Mouse (Mus musculus) natural killer cell, adult 2 months (primary cell): ENCODE measurements around the gene Hes7.

Experiments used
- DNase-seq, 2 experiments: peaks; one replicate each; pipeline ENCODE4 v3.0.0; 2022; ENCODE audit warnings: low spot score in 2 of 2

The Hes7 gene

DNA sequence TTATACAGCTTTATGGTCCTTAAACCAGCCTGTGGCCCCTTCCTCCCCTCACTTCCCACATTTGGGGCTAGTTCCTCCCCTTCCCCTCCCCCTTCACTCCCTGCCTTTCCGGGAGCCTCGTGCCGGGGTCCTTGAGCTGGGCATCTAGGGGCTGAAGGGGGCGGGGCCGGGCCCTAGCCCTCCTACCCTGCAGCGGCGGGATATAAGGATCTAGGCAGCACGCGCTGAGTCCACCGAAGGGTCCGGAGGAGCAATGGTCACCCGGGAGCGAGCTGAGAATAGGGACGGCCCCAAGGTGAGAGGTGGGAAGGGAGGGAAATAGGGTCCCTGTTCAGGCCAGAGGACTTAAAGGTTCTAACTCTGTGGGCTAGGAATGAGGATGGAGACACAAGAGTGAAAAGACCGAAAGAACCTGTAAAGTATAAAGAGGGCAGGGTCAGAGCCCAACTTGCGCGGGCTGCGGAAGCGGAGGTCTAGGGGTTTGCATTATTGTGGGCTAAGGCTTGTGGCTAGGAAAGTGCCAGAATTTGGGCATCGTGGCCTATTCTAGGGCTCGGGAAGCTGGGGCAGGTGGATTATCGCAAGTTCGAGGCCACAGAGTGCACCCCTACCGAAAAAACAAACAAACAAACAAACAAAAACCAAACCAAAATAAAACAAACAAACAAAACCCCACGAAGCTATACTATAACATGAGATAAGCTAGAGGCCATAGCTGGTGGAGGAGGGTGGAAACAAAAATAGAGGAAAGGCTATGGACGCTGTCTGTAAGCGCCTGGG lies at the start of gene Hes7:
Gene Hes7 (plus strand): TSS at position 184 of the 780 bp plus-strand sequence.
- no peak for DNase-seq

DNA sequence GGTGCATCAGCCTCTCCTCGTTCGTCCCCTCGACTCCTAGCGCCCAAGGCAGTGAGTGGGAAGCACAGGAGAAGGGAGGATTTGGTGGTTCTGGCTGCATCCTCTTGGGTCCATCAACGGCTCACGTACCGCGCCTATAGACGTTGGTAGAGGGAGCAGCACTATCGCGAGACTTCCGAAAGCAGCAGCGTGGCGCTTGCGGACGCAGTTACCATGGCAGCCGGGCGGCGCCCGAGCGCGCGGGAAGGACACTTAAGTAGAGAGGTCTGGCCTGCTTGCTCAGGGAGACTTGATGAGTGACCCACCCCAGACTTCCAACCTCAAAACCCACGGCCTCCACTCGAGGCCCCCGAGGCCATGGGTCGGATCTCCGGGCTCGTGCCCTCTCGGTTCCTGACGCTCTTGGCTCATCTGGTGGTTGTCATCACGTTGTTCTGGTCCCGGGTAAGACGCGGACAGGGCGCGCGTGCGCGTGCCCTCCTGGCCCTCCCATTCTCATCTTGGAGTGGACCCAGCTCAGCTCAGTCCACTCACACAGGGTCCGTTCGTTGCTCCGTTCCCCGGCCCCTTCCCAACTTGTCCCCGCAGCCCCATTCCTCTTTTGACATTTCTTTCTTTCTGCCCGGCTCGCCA lies 49.5 kb upstream of the Hes7 start, which contains the start of gene Tmem107:
Gene Tmem107 (plus strand): TSS at position 217 of the 633 bp plus-strand sequence.
- peak; percentile 87 to 90 for DNase-seq

DNA sequence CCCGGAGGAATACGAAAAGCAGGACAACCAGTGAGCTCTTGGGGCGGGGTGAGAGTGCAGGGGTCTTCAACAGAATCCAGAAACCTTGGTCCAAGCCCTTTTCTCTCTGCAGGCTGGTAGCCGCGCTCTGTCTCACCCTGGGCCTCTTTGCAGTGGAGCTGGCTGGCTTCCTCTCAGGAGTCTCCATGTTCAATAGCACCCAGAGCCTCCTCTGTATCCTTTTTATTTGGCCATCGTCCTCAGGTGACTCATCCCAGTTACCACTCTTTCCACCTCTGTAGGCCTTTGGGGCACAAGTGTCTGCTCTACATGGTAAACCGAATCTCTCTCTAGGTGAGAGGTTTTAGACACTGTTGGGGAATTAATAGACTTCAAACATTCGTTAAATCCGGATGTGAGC lies 48.9 kb upstream of the Hes7 start:
- no peak for DNase-seq

DNA sequence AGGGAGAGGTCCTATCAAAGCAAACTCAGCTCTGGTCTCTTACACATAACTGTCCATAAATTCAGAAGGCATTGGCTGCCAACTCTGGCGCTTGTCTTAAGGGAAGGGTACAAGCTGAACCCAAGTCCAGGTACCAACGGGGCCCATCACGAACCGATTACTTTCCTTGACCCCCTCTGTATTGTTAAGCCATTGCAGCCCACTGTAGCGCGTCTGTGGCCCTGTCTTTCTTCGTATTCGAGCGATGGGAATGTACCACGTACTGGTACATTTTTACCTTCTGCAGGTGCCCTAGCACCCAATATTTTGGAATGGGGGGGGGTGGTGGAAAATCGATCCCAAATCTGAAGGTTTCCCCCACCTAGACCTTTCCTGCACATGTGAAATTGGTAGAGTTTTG lies 48.0 kb upstream of the Hes7 start:
- no peak for DNase-seq

DNA sequence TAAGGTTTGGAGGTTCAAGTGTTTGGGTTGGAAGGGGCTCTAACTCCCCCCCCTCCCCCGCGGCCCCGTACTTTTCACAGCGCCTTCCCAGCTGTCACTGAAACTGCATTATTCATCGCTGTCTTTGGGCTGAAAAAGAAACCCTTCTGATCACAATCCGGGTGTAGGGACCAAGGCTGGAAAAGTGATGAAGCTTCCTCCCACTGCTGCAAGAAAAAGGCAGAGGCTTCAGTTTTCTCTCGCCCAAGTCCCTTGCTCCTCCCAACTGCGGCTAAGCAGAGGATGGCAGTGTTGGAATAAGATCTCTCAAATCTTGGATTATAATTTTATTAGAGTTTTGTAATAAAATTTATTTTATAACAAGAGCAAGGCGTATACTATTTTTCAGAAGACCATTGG lies 47.5 kb upstream of the Hes7 start:
- no peak for DNase-seq

DNA sequence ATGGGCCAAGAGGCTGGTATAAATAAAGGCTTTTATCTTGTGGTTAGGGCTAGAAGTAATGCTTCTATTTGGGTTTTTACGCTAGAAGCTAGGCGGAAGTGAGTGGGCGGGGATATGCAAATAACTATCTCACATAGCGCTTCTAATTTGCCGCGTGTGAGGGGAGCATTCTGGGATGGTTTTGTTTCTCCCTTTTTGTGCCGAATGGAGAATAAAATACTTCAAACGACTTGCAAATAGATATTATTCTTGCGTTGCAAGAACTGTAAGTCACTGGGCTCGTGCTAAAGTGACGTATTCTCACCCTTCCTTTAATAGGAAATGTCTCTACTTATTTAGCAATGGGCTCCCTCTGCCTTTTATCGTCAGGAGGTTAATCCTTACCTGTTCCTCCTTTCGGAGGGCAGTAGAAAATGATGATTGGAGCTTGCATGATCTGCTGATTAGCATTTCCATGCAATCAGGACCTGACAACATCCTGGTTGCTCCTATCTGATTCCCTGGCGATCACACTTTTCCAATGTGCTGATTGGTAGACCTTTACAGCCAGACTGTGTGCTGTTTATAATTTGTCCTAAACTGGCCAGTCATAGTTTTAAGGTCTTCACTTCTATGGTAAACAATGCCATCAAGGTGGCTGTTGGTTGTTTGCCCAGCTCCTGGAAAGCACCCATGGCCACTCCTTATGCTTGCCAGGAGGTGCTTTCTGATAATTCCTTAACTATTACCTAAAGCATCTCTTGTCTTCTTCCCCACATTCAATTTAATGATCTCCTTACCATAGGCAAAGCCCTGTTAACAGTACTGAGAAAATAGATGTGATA lies 46.9 kb upstream of the Hes7 start:
- DNase-seq, result peak; percentile 91 to 93

DNA sequence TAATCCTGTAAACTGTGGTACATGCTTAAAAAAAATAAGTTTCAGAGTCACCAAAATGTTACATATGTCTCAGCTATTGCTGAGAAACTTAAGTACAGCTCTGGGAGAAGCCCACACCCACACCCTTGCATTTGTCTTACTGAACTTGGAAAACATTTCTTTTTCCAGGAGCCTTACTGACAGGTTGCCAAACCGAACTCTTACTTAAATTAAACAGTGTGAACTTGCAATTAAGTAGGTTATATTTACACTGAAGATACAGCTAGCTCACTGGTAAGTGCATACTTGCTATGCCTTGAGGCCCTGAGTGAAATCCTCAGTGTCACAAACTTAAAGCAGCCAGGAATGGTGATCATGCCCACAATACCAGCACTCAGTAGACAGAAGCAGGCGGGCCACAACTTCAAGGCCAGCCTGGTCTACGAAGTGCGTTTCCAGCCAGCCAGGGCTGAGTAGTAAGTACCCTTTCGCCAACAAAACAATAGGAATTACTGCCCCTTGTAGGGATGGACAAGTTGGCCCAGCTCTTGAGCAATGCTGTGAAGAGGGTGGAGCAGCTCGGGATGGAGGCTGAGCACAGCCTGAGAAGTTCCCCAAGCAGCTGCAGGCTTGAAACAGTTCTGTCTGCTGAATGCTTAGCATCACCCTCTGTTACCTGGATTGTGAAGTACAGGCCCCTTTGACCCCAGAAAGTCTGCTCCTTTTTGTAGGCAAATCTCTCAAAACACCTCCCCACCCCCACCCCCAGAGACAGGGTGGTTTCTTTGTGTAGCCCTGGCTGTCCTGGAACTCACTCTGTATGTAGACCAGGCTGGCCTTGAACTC lies 46.0 kb upstream of the Hes7 start:
- DNase-seq, result no peak

DNA sequence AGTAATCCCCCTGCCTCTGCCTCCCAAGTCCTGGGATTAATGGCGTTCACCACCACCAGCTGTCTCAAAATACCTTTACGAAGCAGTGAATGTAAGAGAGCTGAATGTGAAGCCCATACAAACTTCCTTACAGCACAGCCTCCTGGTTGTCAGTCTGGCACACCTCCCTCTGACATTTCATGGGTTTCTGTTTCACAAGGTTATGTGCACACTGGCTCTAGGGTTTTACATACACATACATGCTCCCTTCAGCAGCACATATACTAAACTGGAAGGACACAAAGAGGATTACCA lies 45.5 kb upstream of the Hes7 start:
- DNase-seq, result no peak

DNA sequence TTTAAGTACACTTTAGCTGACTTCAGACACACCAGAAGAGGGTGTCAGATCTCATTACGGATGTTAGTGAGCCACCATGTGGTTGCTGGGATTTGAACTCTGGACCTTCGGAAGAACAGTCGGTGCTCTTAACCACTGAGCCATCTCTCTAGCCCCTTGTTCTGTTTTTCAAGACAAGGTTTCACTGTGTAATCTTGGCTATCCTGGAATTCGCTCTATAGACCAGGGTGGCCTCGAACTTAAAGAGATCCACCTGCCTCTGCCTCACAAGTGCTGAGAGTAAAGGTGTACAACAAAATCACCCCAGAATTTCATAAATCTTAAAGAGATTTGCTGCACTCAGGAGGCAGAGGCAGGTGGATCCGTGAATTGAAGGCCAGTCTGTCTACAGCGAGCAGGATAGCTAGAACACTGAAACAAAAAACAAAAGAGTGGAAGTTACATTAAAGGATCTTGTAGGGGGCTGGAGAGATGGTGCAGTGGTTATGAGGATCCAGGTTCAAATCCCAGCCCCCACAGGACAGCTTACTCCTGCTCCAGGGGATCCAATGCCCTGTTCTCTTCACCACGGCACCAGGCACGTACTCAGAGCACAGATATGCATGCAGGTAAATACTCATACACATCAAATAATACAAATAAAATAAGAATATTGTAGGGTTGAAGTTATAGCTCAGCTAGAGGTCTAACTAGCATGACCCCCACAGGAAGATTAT lies 44.3 kb upstream of the Hes7 start:
- no peak for DNase-seq

DNA sequence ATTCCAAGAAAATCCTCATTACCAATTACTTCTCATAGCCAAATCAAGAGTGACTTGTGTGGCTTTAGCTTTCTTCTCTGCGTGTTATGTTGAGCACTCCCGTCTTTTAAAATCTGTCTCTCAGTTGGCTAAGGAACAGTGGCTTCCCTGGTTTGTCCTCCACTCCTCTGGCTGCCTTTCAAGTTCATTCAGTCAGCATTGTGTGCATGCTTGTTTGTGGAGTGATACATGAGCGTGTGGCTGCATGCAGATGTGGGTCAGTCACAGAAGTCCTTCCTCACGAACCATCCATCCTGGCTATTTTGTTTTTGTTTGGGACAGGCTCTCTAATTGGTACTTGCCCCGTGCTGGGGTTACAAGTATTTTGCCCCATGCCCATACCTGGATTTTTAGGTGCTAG lies 43.6 kb upstream of the Hes7 start:
- DNase-seq, result no peak

DNA sequence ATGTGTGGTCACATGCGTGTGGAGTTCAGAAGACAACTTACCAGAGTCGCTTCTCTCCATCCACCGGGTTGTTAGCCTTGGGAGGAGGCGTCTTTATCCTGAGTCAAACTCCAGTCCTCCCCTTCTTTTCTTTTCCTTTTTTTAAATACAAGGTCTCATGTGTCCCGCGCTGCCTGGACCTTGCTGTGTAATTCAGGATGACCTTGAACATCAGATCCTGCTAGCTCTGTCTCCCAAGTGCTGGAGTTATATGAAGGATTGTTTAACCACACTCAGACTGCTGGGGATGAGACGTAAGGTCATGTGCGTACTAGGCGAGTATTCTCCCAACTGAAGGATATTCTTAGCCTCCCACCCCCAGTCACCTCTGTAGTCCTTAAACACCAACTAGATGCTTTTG lies 42.9 kb upstream of the Hes7 start:
- DNase-seq, result no peak

DNA sequence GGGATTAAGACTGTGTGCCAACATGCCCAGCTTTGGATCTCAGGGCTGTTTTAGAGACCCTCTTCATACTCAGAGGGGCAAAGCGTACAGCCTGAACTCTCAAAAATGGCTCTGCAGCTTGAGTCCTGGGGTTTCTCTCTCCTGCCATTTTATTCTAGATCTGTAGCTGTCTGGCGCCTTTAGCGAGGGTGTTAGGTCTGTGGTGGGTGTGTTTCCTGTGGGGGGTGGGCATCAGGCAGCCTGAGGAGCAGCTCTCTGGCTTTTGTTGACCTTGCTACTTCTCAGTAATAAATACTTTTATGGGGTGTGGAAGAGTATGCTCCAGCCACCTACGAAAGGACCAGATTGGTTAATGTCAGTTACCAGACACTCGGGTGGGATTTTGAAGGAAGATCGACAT lies 42.2 kb upstream of the Hes7 start:
- DNase-seq, result peak; percentile 67 to 82

DNA sequence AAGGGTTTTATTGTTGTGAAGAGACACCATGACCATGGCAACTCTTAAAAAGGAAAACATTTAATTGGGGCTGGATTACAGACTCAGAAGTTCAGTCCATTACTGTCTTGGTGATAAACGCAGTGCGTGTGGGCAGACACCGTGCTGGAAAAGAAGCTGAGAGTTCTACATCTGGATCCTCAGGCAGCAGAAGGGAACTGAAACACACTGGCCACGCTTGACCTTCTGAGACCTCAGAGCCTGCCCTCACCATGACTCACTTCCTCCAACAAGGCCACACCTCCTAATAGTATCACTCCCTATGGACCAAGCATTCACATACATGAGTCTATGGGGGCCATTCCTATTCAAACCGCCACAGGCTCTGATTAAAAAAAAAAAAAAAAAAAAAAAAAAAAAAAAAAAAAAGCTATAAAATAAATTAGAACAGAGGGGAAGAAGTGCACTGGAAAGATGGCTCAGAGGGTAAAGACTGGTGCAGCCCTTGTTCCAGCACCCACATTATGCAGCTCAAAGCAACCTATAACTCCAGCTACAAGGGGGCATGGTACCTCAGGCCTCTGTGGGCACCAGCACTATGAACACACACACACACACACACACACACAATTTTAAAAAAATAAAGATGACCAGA lies 41.3 kb upstream of the Hes7 start:
- peak in 1 of 2 experiments; percentile 63 for DNase-seq

DNA sequence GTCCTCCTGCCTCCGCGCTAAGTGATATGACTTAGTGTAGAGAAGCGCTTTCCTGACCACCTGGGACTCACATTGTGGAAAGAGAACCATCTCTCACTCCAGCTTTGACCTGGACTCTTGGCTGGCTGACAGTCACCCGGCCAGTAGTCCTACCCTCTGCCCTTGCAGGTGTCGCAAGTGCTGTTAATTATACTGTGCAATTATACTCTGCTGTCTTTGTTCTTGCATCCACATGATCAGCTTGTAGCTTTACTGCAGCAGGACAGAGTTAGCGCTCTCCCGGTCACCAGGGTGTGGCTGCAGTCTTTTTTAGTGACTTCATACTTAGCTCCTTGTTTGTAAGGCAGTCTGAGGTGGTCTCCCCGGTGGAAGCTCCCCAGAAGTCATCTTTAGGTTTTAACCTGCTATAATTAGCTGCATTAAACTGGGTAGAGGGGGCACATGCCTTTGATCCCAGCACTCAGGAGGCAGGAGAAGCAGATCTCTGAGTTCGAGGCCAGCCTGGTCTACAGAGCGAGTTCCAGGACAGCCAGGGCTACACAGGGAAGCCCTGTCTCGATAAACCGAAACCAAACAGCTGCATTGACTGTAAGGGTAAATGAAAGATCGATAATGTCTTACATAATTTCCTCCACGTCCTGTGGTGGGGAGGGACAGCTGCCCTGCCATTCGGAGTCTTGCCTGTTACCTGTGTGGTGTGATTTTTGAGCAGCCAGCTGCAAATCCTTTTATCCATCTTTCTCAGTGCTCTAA lies 39.9 kb upstream of the Hes7 start:
- no peak for DNase-seq

DNA sequence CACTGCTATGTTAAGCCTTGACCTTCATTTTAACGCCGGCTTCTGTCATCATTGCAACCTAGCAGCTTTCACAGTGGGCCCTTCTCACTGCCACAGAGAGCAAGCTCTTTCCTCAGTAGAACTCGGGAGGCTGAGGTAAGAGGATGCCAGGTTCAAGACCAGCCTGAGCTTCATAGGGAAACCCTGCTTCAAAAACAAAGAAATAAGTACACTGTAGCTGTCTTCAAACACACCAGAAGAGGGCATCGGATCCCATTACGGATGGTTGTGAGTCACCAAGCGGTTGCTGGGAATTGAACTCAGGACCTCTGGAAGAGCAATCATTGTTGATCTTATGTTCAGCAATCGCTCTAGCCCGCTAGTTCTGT lies 39.4 kb upstream of the Hes7 start:
- DNase-seq, result no peak

DNA sequence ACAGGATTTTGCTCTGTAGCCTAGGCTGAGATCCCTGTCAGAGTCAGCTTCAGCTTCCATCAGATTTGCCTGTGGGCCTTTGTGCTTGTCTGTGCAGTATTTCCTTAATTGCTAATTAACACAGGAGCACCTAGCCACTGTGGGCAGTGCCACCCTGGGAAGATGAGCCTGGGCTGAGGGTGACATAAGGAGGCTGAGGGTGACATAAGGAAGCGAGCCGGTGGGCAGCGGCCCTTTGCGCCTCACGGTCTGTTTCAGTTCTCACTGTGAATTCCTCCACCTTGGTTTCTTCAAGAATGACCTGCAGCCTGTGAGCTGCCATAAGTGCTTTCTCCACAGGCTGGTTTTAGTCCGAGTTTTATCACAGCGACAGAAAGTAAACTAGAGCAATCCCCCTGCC lies 38.6 kb upstream of the Hes7 start:
- no peak for DNase-seq

DNA sequence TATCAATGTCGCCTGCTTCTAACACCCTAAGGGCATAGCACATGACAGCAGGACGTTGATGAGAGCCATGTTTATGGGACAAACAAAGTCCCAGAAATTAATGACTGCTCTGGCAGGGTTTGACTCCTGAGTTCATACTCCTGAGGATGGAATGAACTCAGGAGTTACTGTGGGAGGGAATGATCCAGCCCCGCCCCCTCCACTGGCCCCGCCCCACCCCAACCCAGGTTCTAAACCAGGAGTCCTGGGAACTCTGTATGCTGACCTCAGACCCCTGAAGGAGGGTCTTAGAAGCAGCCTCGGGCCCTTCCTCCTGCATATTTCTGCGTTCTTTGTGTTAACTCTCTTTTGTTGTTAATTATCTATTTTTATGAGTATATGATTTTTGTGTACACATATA lies 34.6 kb upstream of the Hes7 start:
- DNase-seq, result no peak

DNA sequence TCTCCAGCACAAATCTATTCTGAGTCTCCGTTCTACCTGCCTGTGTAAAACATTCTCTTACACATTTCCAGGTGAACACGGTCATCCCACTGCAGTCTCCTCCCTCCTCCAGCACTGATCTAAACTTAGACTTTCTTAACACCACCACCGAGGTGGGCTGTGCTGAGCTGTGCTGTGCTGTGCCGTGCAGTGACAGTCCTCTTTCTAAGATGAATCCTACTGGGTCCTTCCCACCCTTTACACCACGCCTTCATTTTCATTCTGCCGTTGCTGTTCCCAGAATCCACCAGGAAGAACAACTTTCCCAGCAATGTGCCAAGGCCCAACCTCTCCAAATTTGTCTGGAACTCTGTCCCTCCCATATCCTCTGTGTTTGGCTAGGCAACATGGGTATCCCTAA lies 33.8 kb upstream of the Hes7 start:
- DNase-seq, result no peak

DNA sequence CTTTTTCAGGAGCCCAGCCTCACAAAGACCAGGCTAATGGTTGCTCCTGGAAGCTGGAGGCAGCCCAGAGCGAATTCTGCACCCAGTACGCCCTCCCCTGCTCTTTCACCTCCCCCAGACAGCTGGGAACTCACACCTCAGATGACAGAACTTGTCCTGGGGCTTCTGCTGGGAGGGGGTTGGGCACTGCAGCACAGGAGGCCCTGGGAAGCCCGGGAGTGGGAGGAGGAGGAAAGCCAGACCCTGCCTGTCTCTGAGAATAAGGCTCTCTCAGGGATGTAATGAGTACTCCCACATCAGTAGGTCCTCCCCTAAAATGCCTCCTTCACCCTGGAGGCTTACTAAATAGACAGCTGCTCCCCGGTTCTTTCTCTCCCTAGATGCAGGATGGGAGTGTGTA lies 33.1 kb upstream of the Hes7 start:
- no peak for DNase-seq

DNA sequence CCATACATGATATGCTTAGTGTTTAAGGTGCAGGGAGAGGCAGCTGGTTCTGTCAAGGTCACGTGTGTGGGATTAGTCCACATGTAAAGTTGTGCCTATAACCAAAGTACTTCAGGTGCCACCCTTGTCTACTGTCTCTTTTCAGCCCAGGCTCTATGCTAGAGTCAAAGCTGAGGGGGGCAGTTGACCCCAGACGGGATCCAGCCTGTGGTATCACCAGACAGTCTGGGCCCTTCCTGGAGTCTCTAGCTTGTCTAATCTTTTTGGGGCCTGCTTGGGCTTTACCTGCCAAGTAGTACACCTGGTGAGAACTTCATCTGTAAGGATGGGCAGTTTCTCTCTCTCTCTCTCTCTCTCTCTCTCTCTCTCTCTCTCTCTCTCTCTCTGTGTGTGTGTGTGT lies 32.6 kb upstream of the Hes7 start:
- no peak for DNase-seq
